9 mouse cellular contexts compared by ENCODE assay signal in the genomic region with DNA sequence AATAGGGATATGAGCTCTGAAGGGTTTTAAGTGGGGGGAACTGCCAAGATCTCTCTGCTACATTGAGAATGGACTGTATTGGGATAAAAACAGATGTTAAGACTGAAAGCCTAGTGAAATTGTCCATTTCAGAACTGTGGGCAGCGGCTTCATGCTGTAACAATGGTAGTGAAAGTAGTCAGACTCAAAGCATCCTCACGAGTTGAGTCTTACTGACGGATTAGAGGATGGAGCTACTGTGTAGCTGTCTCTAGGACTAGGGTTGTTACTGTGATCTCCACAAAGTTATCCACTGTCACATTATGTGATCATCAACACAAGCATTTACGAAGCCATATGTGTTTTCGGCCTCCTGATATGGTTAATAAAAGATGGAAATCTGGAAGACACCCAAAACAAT. TPM values are rescaled to one million over a fixed set of nuclear protein-coding genes. Genes with fewer than 3 reads are reported as not detected.
DNase-seq lines count a peak whose midpoint lies in the region; ATAC-seq and TF ChIP-seq lines count a peak whose summit lies in the region.
"Had no signal": no experiment of that assay in that cellular context is flagged by ENCODE, and none has a peak within 500 bp of the region (broad histone marks: within the 10 kb centered on the region; RNA-seq: fewer than 3 reads in every experiment).

No protein-coding gene starts in this region.

- no peak for TF ChIP-seq EP300 in heart, postnatal 0 days (IDR thresholded peaks at IDR 0.05; ENCODE audit: low read depth)
- TF ChIP-seq EP300 in MEL (IDR thresholded peaks at IDR 0.05; ENCODE audit: low read depth in 1 of 2, low read length in 2 of 2), result no peak

- H3K4me1 ChIP-seq in heart, postnatal 0 days (ENCODE audit: control insufficient read depth, insufficient read depth), result peaks cover 33% of the 10 kb centered on the region
- peaks cover 3 to 22% of the 10 kb centered on the region in 2 experiments; a peak in 2 of 4 replicates for H3K4me1 ChIP-seq in MEL (ENCODE audit: control insufficient read depth in 1 of 2, insufficient read depth in 2 of 2, low read length in 2 of 2)
- H3K4me1 ChIP-seq in hindbrain, embryonic 10.5 days (replicated peaks), result peaks cover 24% of the 10 kb centered on the region
- H3K4me1 ChIP-seq in midbrain, embryonic 11.5 days (ENCODE audit: control insufficient read depth, insufficient read depth, low read length), result peaks cover 14% of the 10 kb centered on the region

- no peak for TF ChIP-seq CTCF in heart, postnatal 0 days (IDR thresholded peaks at IDR 0.05; ENCODE audit: low read depth)
- TF ChIP-seq CTCF in MEL (IDR thresholded peaks at IDR 0.05 in 2 of 3, conservative IDR thresholded peaks at IDR 0.05 in 1 of 3; ENCODE audit: control insufficient read depth in 1 of 3, insufficient read depth in 1 of 3, low read depth in 2 of 3, low read length in 3 of 3, poor library complexity in 1 of 3, severe bottlenecking in 1 of 3), result no peak

- no peaks in the 10 kb centered on the region for H3K27me3 ChIP-seq in heart, postnatal 0 days (ENCODE audit: control insufficient read depth, insufficient read depth, low read length)
- H3K27me3 ChIP-seq in MEL (ENCODE audit: control insufficient read depth in 1 of 2, insufficient read depth in 2 of 2, low read length in 2 of 2), result no peaks in the 10 kb centered on the region
- H3K27me3 ChIP-seq in hindbrain, embryonic 10.5 days (ENCODE audit: insufficient read depth, poor library complexity, severe bottlenecking), result no peaks in the 10 kb centered on the region
- H3K27me3 ChIP-seq in midbrain, embryonic 11.5 days (ENCODE audit: control insufficient read depth, insufficient read depth, low read length), result no peaks in the 10 kb centered on the region

- peaks cover 52% of the 10 kb centered on the region for H3K79me2 ChIP-seq in MEL (ENCODE audit: control insufficient read depth, insufficient read depth, low read length, poor library complexity)

- peak overlapping the region; percentile 77 for H3K4me3 ChIP-seq in heart, postnatal 0 days (ENCODE audit: low read depth, low read length)
- peak overlapping the region; percentile 49 to 76 for H3K4me3 ChIP-seq in MEL (ENCODE audit: control insufficient read depth in 1 of 2, insufficient read depth in 1 of 2, low read depth in 2 of 2, low read length in 2 of 2)
- peak overlapping the region; percentile 94 for H3K4me3 ChIP-seq in hindbrain, embryonic 10.5 days
- H3K4me3 ChIP-seq in midbrain, embryonic 11.5 days (ENCODE audit: low read depth, low read length), result peak overlapping the region; percentile 94

- H3K36me3 ChIP-seq in heart, postnatal 0 days (replicated peaks; ENCODE audit: control insufficient read depth, insufficient read depth, low read length), result peaks cover 38% of the 10 kb centered on the region
- H3K36me3 ChIP-seq in MEL (ENCODE audit: control insufficient read depth in 1 of 2, insufficient read depth in 2 of 2, low read length in 2 of 2), result peaks cover 14 to 62% of the 10 kb centered on the region in 2 experiments
- peaks cover 66% of the 10 kb centered on the region for H3K36me3 ChIP-seq in hindbrain, embryonic 10.5 days
- peaks cover 13% of the 10 kb centered on the region for H3K36me3 ChIP-seq in midbrain, embryonic 11.5 days (ENCODE audit: control insufficient read depth, insufficient read depth, low read length)

- H3K9me3 ChIP-seq in heart, postnatal 0 days (replicated peaks; ENCODE audit: control insufficient read depth, low read length), result no peaks in the 10 kb centered on the region
- H3K9me3 ChIP-seq in MEL (replicated peaks; ENCODE audit: insufficient read depth, low read length), result no peaks in the 10 kb centered on the region
- no peaks in the 10 kb centered on the region for H3K9me3 ChIP-seq in hindbrain, embryonic 10.5 days
- no peaks in the 10 kb centered on the region for H3K9me3 ChIP-seq in midbrain, embryonic 11.5 days (ENCODE audit: control insufficient read depth, low read length)

- TF ChIP-seq RAD21 in MEL (IDR thresholded peaks at IDR 0.05; ENCODE audit: low read depth, low read length), result no peak

- ATAC-seq in heart, postnatal 0 days (ENCODE audit: insufficient read depth, low read depth), result no peak
- no peak for ATAC-seq in midbrain, embryonic 11.5 days (ENCODE audit: low FRiP score)

- H3K9ac ChIP-seq in heart, postnatal 0 days (replicated peaks; ENCODE audit: low read depth, low read length), result peak overlapping the region; percentile 93
- H3K9ac ChIP-seq in MEL (ENCODE audit: control insufficient read depth, low read depth, low read length, poor library complexity, severe bottlenecking), result peak overlapping the region; percentile 77
- peak overlapping the region; percentile 97 for H3K9ac ChIP-seq in midbrain, embryonic 11.5 days (ENCODE audit: low read length)

- peak overlapping the region; percentile 96 for H3K27ac ChIP-seq in heart, postnatal 0 days (ENCODE audit: low read depth)
- H3K27ac ChIP-seq in MEL (ENCODE audit: control insufficient read depth, low read depth, low read length), result peak overlapping the region; percentile 70; the same call in 1 of the 2 replicates
- H3K27ac ChIP-seq in hindbrain, embryonic 10.5 days, result peak overlapping the region; percentile 96
- H3K27ac ChIP-seq in midbrain, embryonic 11.5 days (ENCODE audit: low read depth, low read length), result no peak overlapping the region

- DNase-seq in heart, postnatal 0 days (ENCODE audit: low spot score), result no peak
- DNase-seq in heart, adult 9 months (ENCODE audit: low spot score in 2 of 2), result no peak
- peak; percentile 44 for DNase-seq in MEL (ENCODE audit: low read depth, low spot score)
- DNase-seq in hindbrain, embryonic 10.5 days (ENCODE audit: low spot score), result no peak
- peak; percentile 83 for DNase-seq in midbrain, embryonic 11.5 days (ENCODE audit: low spot score, missing footprints)
- DNase-seq in right cerebral cortex, adult 18-20 months, result no peak
- no peak for DNase-seq in thymus, postnatal 14 days
- no peak for DNase-seq in gastrocnemius, postnatal 25 days
- DNase-seq: layer of hippocampus, adult 9-11 months had no signal

- H3K4me2 ChIP-seq in heart, postnatal 0 days (ENCODE audit: low read depth, low read length), result peak overlapping the region; percentile 71
- peak overlapping the region; percentile 61 for H3K4me2 ChIP-seq in midbrain, embryonic 11.5 days

- TF ChIP-seq POLR2A in MEL (IDR thresholded peaks at IDR 0.05; ENCODE audit: control insufficient read depth in 1 of 2, insufficient read depth in 1 of 2, low read depth in 1 of 2, low read length in 2 of 2, poor library complexity in 1 of 2), result no peak

- whole genome bisulfite sequencing in heart, postnatal 0 days, result 27% methylated on average over 5 of the region's 5 CpGs
- WGBS in hindbrain, embryonic 10.5 days, result 52% methylated on average over 5 of the region's 5 CpGs
- WGBS in midbrain, embryonic 11.5 days, result 41% methylated on average over 5 of the region's 5 CpGs

RNA-seq across cellular contexts. Expression of a gene that starts 1.0 kb away (rescaled TPM):
- total RNA-seq in heart, postnatal 0 days (2014; rRNA removed; ENCODE audit: low replicate concordance), result 54.8 and 63.0 TPM in 2 replicates
- polyA plus RNA-seq in heart, postnatal 0 days (2015; fragmentation: Nextera tagmentation; extraction: Ambion mirVana), result 57.5 and 63.1 TPM in 2 replicates
- total RNA-seq in MEL (2012; rRNA removed), result 103 and 116 TPM in 2 replicates
- 100 to 1,000 TPM in 1 of 2 experiments, not detected in 1; 204 TPM for polyA plus RNA-seq in MEL (2012; ENCODE audit: insufficient read depth in 1 of 2, insufficient read length in 2 of 2, low read depth in 1 of 2, low replicate concordance in 2 of 2, missing spikeins in 1 of 2)
- polyA plus RNA-seq in hindbrain, embryonic 10.5 days (2016; fragmentation: Nextera tagmentation; extraction: Ambion mirVana), result 133 and 172 TPM in 2 replicates
- 132 and 136 TPM in 2 replicates for polyA plus RNA-seq in midbrain, embryonic 11.5 days (2014; fragmentation: Nextera tagmentation; extraction: Ambion mirVana)
- 10 to 100 TPM; 26.8 to 27.2 TPM for total RNA-seq in gastrocnemius, postnatal 25 days (2021)

RNA-seq across cellular contexts. Expression of a gene that starts 1.7 kb away (rescaled TPM):
- total RNA-seq in heart, postnatal 0 days (2014; rRNA removed; ENCODE audit: low replicate concordance), result 751 and 784 TPM in 2 replicates
- polyA plus RNA-seq in heart, postnatal 0 days (2015; fragmentation: Nextera tagmentation; extraction: Ambion mirVana), result 1,577 and 1,647 TPM in 2 replicates
- 309 and 313 TPM in 2 replicates for total RNA-seq in MEL (2012; rRNA removed)
- 100 to 1,000 TPM in 1 of 2 experiments, not detected in 1; 344 TPM for polyA plus RNA-seq in MEL (2012; ENCODE audit: insufficient read depth in 1 of 2, insufficient read length in 2 of 2, low read depth in 1 of 2, low replicate concordance in 2 of 2, missing spikeins in 1 of 2)
- polyA plus RNA-seq in hindbrain, embryonic 10.5 days (2016; fragmentation: Nextera tagmentation; extraction: Ambion mirVana), result 464 and 481 TPM in 2 replicates
- 566 and 581 TPM in 2 replicates for polyA plus RNA-seq in midbrain, embryonic 11.5 days (2014; fragmentation: Nextera tagmentation; extraction: Ambion mirVana)
- total RNA-seq in gastrocnemius, postnatal 25 days (2021), result 100 to 1,000 TPM; 671 to 699 TPM

RNA-seq across cellular contexts. Expression of a gene that starts 15.3 kb away (rescaled TPM):
- 0.57 and 0.70 TPM in 2 replicates for total RNA-seq in heart, postnatal 0 days (2014; rRNA removed; ENCODE audit: low replicate concordance)
- polyA plus RNA-seq in heart, postnatal 0 days (2015; fragmentation: Nextera tagmentation; extraction: Ambion mirVana), result 0.53 and 0.58 TPM in 2 replicates
- 0.62 and 0.65 TPM in 2 replicates for total RNA-seq in MEL (2012; rRNA removed)
- 1 to 10 TPM in 1 of 2 experiments, not detected in 1; 2.2 TPM for polyA plus RNA-seq in MEL (2012; ENCODE audit: insufficient read depth in 1 of 2, insufficient read length in 2 of 2, low read depth in 1 of 2, low replicate concordance in 2 of 2, missing spikeins in 1 of 2)
- 1.8 and 2.4 TPM in 2 replicates for polyA plus RNA-seq in hindbrain, embryonic 10.5 days (2016; fragmentation: Nextera tagmentation; extraction: Ambion mirVana)
- polyA plus RNA-seq in midbrain, embryonic 11.5 days (2014; fragmentation: Nextera tagmentation; extraction: Ambion mirVana), result 2.6 and 4.3 TPM in 2 replicates
- under 1 TPM; 0.51 to 0.64 TPM for total RNA-seq in gastrocnemius, postnatal 25 days (2021)

RNA-seq across cellular contexts. Expression of a gene that starts 25.7 kb away (rescaled TPM):
- 0.04 TPM in 1 of 2 replicates, not detected in the other for total RNA-seq in heart, postnatal 0 days (2014; rRNA removed; ENCODE audit: low replicate concordance)
- polyA plus RNA-seq in heart, postnatal 0 days (2015; fragmentation: Nextera tagmentation; extraction: Ambion mirVana), result 0.82 and 0.88 TPM in 2 replicates
- total RNA-seq in MEL (2012; rRNA removed), result 2.8 and 5.9 TPM in 2 replicates
- polyA plus RNA-seq in MEL (2012; ENCODE audit: insufficient read depth in 1 of 2, insufficient read length in 2 of 2, low read depth in 1 of 2, low replicate concordance in 2 of 2, missing spikeins in 1 of 2), result 1 to 10 TPM in 1 of 2 experiments, not detected in 1; 9.4 TPM
- 0.65 and 0.80 TPM in 2 replicates for polyA plus RNA-seq in hindbrain, embryonic 10.5 days (2016; fragmentation: Nextera tagmentation; extraction: Ambion mirVana)
- polyA plus RNA-seq in midbrain, embryonic 11.5 days (2014; fragmentation: Nextera tagmentation; extraction: Ambion mirVana), result 0.63 and 0.83 TPM in 2 replicates
- total RNA-seq in gastrocnemius, postnatal 25 days (2021), result under 1 TPM; 0.28 to 0.64 TPM

RNA-seq across cellular contexts. Expression of a gene that starts 56.2 kb away (rescaled TPM):
- not detected in 2 replicates for total RNA-seq in heart, postnatal 0 days (2014; rRNA removed; ENCODE audit: low replicate concordance)
- polyA plus RNA-seq in heart, postnatal 0 days (2015; fragmentation: Nextera tagmentation; extraction: Ambion mirVana), result 0.40 TPM in 1 of 2 replicates, not detected in the other
- total RNA-seq in MEL (2012; rRNA removed), result not detected in 2 replicates
- polyA plus RNA-seq in MEL (2012; ENCODE audit: insufficient read depth in 1 of 2, insufficient read length in 2 of 2, low read depth in 1 of 2, low replicate concordance in 2 of 2, missing spikeins in 1 of 2), result not detected
- polyA plus RNA-seq in hindbrain, embryonic 10.5 days (2016; fragmentation: Nextera tagmentation; extraction: Ambion mirVana), result 1.9 and 8.9 TPM in 2 replicates
- polyA plus RNA-seq in midbrain, embryonic 11.5 days (2014; fragmentation: Nextera tagmentation; extraction: Ambion mirVana), result 0.20 TPM in 1 of 2 replicates, not detected in the other
- not detected for total RNA-seq in gastrocnemius, postnatal 25 days (2021)

Comparison
In these comparisons a context has a peak if more than half of its experiments do, and no peak if none do; other contexts are left out.
1. DNase-seq: peak in MEL (single experiment) and midbrain, embryonic 11.5 days (single experiment); none in heart, postnatal 0 days (single experiment), heart, adult 9 months (0 of 2), hindbrain, embryonic 10.5 days (single experiment), right cerebral cortex, adult 18-20 months (single experiment), thymus, postnatal 14 days (single experiment) and gastrocnemius, postnatal 25 days (single experiment).
2. Peak in every context shown above with its lines, with median percentiles within 50 percentile points of each other: H3K4me3 ChIP-seq and H3K9ac ChIP-seq.